Mouse (Mus musculus): ENCODE measurements around the gene Ddx3x. TPM values are rescaled to one million over a fixed set of nuclear protein-coding genes. Genes with fewer than 3 reads are reported as not detected.
"Not testable (repeated sequence)": the region's sequence is repeated elsewhere in the genome, so short reads cannot be mapped to it uniquely, and the experiment has no call there.

Ddx3x gene
- polyA plus RNA-seq, 1 experiment from 2014 or later = 187 TPM

DNA sequence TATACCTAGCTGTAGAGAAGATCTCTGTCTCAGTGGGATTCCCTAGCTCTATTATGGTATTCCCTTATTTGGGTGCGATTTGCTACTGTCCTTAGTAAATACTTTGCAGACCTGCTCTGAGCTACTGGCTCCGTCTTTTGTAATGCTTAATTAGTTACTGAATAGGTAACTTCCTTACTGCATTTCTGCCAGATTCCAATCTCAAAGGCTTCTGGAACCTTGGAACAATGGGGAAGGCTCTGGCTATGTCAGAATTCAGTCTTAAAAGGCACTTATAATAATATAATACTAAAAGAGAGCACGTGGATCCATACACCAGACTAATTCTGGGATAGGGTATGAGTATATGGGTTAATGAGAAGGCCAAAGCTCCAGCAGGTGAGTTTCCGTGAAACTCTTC lies 15.5 kb downstream of the Ddx3x start:
- not testable (repeated sequence) for ATAC-seq (ENCODE audit: insufficient read depth, low FRiP score, low TSS enrichment); H3K36me3 ChIP-seq (ENCODE audit: control insufficient read depth, insufficient read depth, low read length); H3K27ac ChIP-seq (ENCODE audit: low read depth, low read length); H3K4me1 ChIP-seq (ENCODE audit: control insufficient read depth, insufficient read depth, low read length); DNase-seq (ENCODE audit: low spot score); H3K9me3 ChIP-seq (ENCODE audit: control insufficient read depth, low read length); H3K4me2 ChIP-seq (ENCODE audit: low read depth); H3K9ac ChIP-seq (ENCODE audit: low read length); H3K27me3 ChIP-seq (ENCODE audit: control insufficient read depth, insufficient read depth, low read length); H3K4me3 ChIP-seq (ENCODE audit: low read depth, low read length)
- 32% methylated on average over 4 of the region's 4 CpGs for WGBS

DNA sequence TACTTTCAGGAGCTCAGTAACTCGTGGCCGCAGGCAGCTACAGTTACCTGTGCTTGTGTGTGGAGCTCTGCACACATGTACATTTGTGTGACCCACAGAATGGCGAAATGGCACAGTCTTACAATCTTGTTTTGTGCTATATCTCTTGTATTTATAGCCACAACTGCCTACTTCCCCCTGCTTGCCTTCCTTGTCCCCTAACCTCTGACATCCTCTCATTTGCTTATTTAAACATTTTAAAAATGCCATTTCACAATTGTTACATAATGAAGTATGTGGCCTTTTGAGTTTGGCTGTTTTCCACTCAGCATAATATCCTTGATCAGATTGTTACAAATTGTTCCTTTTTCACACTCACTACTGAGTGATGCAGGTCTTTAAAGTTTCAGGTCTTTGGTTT lies 25.4 kb downstream of the Ddx3x start:
- 77% methylated on average over 3 of the region's 3 CpGs for WGBS
- no peak for DNase-seq (ENCODE audit: low spot score)
- H3K9ac ChIP-seq (ENCODE audit: low read length) = no peak overlapping the region
- no peak overlapping the region for H3K27ac ChIP-seq (ENCODE audit: low read depth, low read length)
- no peak overlapping the region for H3K4me2 ChIP-seq (ENCODE audit: low read depth)
- no peaks in the 10 kb centered on the region for H3K36me3 ChIP-seq (ENCODE audit: control insufficient read depth, insufficient read depth, low read length)
- no peaks in the 10 kb centered on the region for H3K4me1 ChIP-seq (ENCODE audit: control insufficient read depth, insufficient read depth, low read length)
- H3K27me3 ChIP-seq (ENCODE audit: control insufficient read depth, insufficient read depth, low read length) = no peaks in the 10 kb centered on the region
- no peak overlapping the region for H3K4me3 ChIP-seq (ENCODE audit: low read depth, low read length)
- no peak for ATAC-seq (ENCODE audit: insufficient read depth, low FRiP score, low TSS enrichment)
- H3K9me3 ChIP-seq (ENCODE audit: control insufficient read depth, low read length) = no peaks in the 10 kb centered on the region

DNA sequence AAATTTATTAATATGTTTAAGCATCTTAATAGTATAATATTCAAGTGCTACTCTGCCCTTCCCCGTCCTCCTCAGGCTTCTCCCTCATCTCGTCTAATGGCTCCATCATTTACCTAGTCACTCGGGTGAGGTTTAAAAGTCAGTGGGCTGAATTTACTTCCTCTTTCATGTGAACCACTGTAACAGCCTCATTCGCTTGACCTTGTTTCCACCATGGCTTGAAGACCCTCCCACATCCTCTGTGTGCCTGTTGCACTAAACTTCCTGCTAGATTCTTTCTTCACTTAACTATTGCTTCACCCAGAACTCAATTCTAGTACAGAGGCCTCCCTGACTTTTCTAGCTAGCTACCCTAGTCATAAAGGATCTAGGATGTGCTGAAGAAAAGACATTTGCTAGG lies 30.6 kb downstream of the Ddx3x start:
- Histone ChIP-seq H3K4me3 (ENCODE audit: low read depth, low read length) (no peak overlapping the region), H3K27me3 (ENCODE audit: control insufficient read depth, insufficient read depth, low read length) (no peaks in the 10 kb centered on the region), H3K4me1 (ENCODE audit: control insufficient read depth, insufficient read depth, low read length) (no peaks in the 10 kb centered on the region), H3K36me3 (ENCODE audit: control insufficient read depth, insufficient read depth, low read length) (no peaks in the 10 kb centered on the region), H3K27ac (ENCODE audit: low read depth, low read length) (no peak overlapping the region), H3K9me3 (ENCODE audit: control insufficient read depth, low read length) (no peaks in the 10 kb centered on the region), H3K9ac (ENCODE audit: low read length) (no peak overlapping the region), H3K4me2 (ENCODE audit: low read depth) (no peak overlapping the region)
- DNase-seq (ENCODE audit: low spot score) (no peak), ATAC-seq (ENCODE audit: insufficient read depth, low FRiP score, low TSS enrichment) (no peak)
- 76% methylated on average over 4 of the region's 4 CpGs for WGBS

DNA sequence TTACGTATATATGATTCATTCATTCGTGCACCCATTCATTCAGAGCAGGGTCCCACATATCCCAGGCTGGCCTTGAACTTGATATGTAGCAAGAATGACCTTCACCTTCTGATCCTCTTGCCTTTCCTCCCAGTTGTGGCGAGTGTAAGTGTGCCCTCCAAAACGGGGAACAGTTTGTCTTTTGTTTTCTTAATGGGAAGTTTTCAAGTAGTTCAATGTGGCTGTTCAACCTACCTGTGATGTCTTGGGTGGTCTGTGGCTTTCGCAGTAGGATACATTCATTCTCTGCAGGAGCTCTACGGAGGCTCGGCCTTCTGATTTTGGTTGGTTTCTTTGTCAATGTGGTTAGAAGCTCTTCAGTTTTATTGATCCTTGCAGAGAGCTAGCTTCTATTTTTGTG lies 48.8 kb downstream of the Ddx3x start:
- 80% methylated on average over 7 of the region's 7 CpGs for WGBS
- no peak for ATAC-seq (ENCODE audit: insufficient read depth, low FRiP score, low TSS enrichment)
- no peak overlapping the region for H3K27ac ChIP-seq (ENCODE audit: low read depth, low read length)

More for the DNA sequence above, 48.8 kb downstream of the Ddx3x start:
- Histone ChIP-seq H3K4me3 (ENCODE audit: low read depth, low read length) (no peak overlapping the region), H3K4me1 (ENCODE audit: control insufficient read depth, insufficient read depth, low read length) (no peaks in the 10 kb centered on the region), H3K9me3 (ENCODE audit: control insufficient read depth, low read length) (no peaks in the 10 kb centered on the region), H3K9ac (ENCODE audit: low read length) (no peak overlapping the region), H3K27me3 (ENCODE audit: control insufficient read depth, insufficient read depth, low read length) (no peaks in the 10 kb centered on the region), H3K36me3 (ENCODE audit: control insufficient read depth, insufficient read depth, low read length) (no peaks in the 10 kb centered on the region), H3K4me2 (ENCODE audit: low read depth) (no peak overlapping the region)
- DNase-seq (ENCODE audit: low spot score) = no peak

Other genes with a start within 250 kb of the Ddx3x start
- 65.8 and 68.7 TPM in 2 replicates for gene Usp9x, start 209.5 kb upstream of the Ddx3x start, polyA plus RNA-seq (2014; fragmentation: Nextera tagmentation; extraction: Ambion mirVana)
- 0.04 TPM in 1 of 2 replicates, not detected in the other for gene Nyx, start 185.1 kb downstream of the Ddx3x start, polyA plus RNA-seq (2014; fragmentation: Nextera tagmentation; extraction: Ambion mirVana)